Mouse (Mus musculus) stomach, embryonic 14.5 days (tissue): Measurements from ENCODE around the gene Tmem116. TPM values are rescaled to one million over a fixed set of nuclear protein-coding genes. Genes with fewer than 3 reads are reported as not detected.
A peak's percentile ranks its signal among the peaks of the same experiment; 100 is the strongest.

Experiments
- ATAC-seq: fragments of 200-750 bp; cut with Nextera tagmentation; 2 replicates; pipeline ENCODE4 v1.8.0; 2017; ENCODE audit warnings: low read depth, moderate TSS enrichment; ENCODE audit not compliant: insufficient number of reproducible peaks, insufficient read depth, low FRiP score
- H3K27ac ChIP-seq: fragments of 300-500 bp; sonication (generic); 2 replicates; pipeline ENCODE4 v1.5.1; 2014; ENCODE audit warnings: mild to moderate bottlenecking, low read length, moderate library complexity, mixed read lengths
- H3K27me3 ChIP-seq: fragments of 300-500 bp; sonication (generic); 2 replicates; pipeline ENCODE4 v1.6.1; 2014; ENCODE audit warnings: low read length, control low read depth, mixed read lengths; ENCODE audit not compliant: control insufficient read depth, insufficient read depth
- H3K36me3 ChIP-seq: fragments of 300-500 bp; sonication (generic); 2 replicates; pipeline ENCODE4 v1.6.1; 2014; ENCODE audit warnings: mild to moderate bottlenecking, control low read depth, low read length, moderate library complexity, mixed read lengths; ENCODE audit not compliant: control insufficient read depth, insufficient read depth
- H3K4me1 ChIP-seq: fragments of 300-500 bp; sonication (generic); 2 replicates; pipeline ENCODE4 v1.6.1; 2014; ENCODE audit warnings: low read length, control low read depth, mixed read lengths; ENCODE audit not compliant: control insufficient read depth, insufficient read depth
- H3K4me2 ChIP-seq: fragments of 300-500 bp; sonication (generic); replicated peaks from 2 replicates; pipeline ENCODE4 v1.6.1; 2014; ENCODE audit warnings: low read depth, low read length, control low read depth
- H3K4me3 ChIP-seq: fragments of 300-500 bp; sonication (generic); 2 replicates; pipeline ENCODE4 v1.5.1; 2014; ENCODE audit warnings: low read depth, low read length, control low read depth
- H3K9ac ChIP-seq: fragments of 300-500 bp; sonication (generic); replicated peaks from 2 replicates; pipeline ENCODE4 v1.6.1; 2014; ENCODE audit warnings: low read depth, mild to moderate bottlenecking, control low read depth, low read length, moderate library complexity, mixed read lengths
- H3K9me3 ChIP-seq: fragments of 300-500 bp; sonication (generic); 2 replicates; pipeline ENCODE4 v1.6.1; 2016; ENCODE audit warnings: low read depth, low read length, control low read depth; ENCODE audit not compliant: control insufficient read depth
- WGBS: fragments of 180-500 bp; shearing (Covaris S2); extraction: QIAGEN DNeasy Blood & Tissue Kit; methylation state at CpG from one replicate; pipeline ENCODE4 v1.1.7; 2014; 5-methylcytosine and 5-hydroxymethylcytosine counted together
- polyA plus RNA-seq: library from polyadenylated mRNA; unstranded; fragments of >200 nt; fragmentation: Nextera tagmentation; extraction: Ambion mirVana; gene quantifications from 2 replicates; pipeline ENCODE4 v1.2.1, GENCODE M21; 2014

The Tmem116 gene
- polyA plus RNA-seq, 1 experiment from 2014 or later, result 3.2 TPM

GRCm38 (mm10) chr5:121547084-121547483, 95.4 kb downstream of the Tmem116 start:
- Histone ChIP-seq H3K27me3 (no peaks in the 10 kb centered on the region), H3K27ac (no peak overlapping the region), H3K9me3 (no peaks in the 10 kb centered on the region), H3K4me3 (no peak overlapping the region), H3K4me1 (peaks cover 10% of the 10 kb centered on the region), H3K9ac (no peak overlapping the region), H3K36me3 (no peaks in the 10 kb centered on the region), H3K4me2 (no peak overlapping the region)
- 93% methylated on average over 3 of the region's 3 CpGs for WGBS
- no peak for ATAC-seq

GRCm38 (mm10) chr5:121549196-121549595, 97.5 kb downstream of the Tmem116 start:
- no peak overlapping the region for H3K27ac ChIP-seq
- H3K36me3 ChIP-seq, result no peaks in the 10 kb centered on the region
- no peak overlapping the region for H3K4me3 ChIP-seq
- no peak for ATAC-seq
- no peak overlapping the region for H3K4me2 ChIP-seq
- H3K4me1 ChIP-seq, result peaks cover 6% of the 10 kb centered on the region
- no peak overlapping the region for H3K9ac ChIP-seq
- no peaks in the 10 kb centered on the region for H3K9me3 ChIP-seq
- 86% methylated on average over 7 of the region's 7 CpGs for WGBS
- H3K27me3 ChIP-seq, result no peaks in the 10 kb centered on the region

GRCm38 (mm10) chr5:121562436-121562835, 110.7 kb downstream of the Tmem116 start:
- no peak for ATAC-seq
- no peaks in the 10 kb centered on the region for H3K9me3 ChIP-seq
- WGBS, result 82% methylated on average over 3 of the region's 3 CpGs

GRCm38 (mm10) chr5:121564468-121564895, 112.8 kb downstream of the Tmem116 start:
- Histone ChIP-seq H3K27ac (no peak overlapping the region), H3K9me3 (no peaks in the 10 kb centered on the region), H3K4me1 (no peaks in the 10 kb centered on the region), H3K27me3 (no peaks in the 10 kb centered on the region), H3K4me3 (no peak overlapping the region), H3K4me2 (peak overlapping the region; percentile 27; the same call in 1 of the 2 replicates), H3K9ac (no peak overlapping the region), H3K36me3 (peaks cover 6% of the 10 kb centered on the region; the same call in 1 of the 2 replicates)
- no peak for ATAC-seq
- 9% methylated on average over 11 of the region's 11 CpGs for WGBS

More at GRCm38 (mm10) chr5:121562436-121562835, 110.7 kb downstream of the Tmem116 start:
- no peak overlapping the region for H3K4me2 ChIP-seq
- H3K4me1 ChIP-seq, result no peaks in the 10 kb centered on the region
- no peak overlapping the region for H3K9ac ChIP-seq
- no peaks in the 10 kb centered on the region; the same call in 1 of the 2 replicates for H3K36me3 ChIP-seq
- no peak overlapping the region for H3K4me3 ChIP-seq
- no peak overlapping the region for H3K27ac ChIP-seq
- no peaks in the 10 kb centered on the region for H3K27me3 ChIP-seq

- H3K36me3 ChIP-seq, result peaks cover 6% of the 10 kb centered on the region
- H3K9ac ChIP-seq, result no peak overlapping the region
- H3K4me3 ChIP-seq, result no peak overlapping the region
- no peaks in the 10 kb centered on the region for H3K4me1 ChIP-seq
- 88% methylated on average over 16 of the region's 16 CpGs for WGBS
- H3K27ac ChIP-seq, result no peak overlapping the region
- ATAC-seq, result no peak
- H3K9me3 ChIP-seq, result no peaks in the 10 kb centered on the region
- no peaks in the 10 kb centered on the region for H3K27me3 ChIP-seq
- H3K4me2 ChIP-seq, result no peak overlapping the region
Observed at GRCm38 (mm10) chr5:121566035-121566681, 114.5 kb downstream of the Tmem116 start.

- Histone ChIP-seq H3K4me1 (no peaks in the 10 kb centered on the region), H3K9me3 (no peaks in the 10 kb centered on the region), H3K36me3 (peaks cover 20% of the 10 kb centered on the region), H3K4me3 (no peak overlapping the region), H3K27ac (no peak overlapping the region), H3K27me3 (no peaks in the 10 kb centered on the region), H3K9ac (no peak overlapping the region), H3K4me2 (no peak overlapping the region)
- WGBS, result 78% methylated on average over 8 of the region's 9 CpGs
- ATAC-seq, result no peak
Observed at GRCm38 (mm10) chr5:121569881-121570420, 118.3 kb downstream of the Tmem116 start.

GRCm38 (mm10) chr5:121570787-121571186, 119.1 kb downstream of the Tmem116 start:
- peaks cover 20% of the 10 kb centered on the region for H3K36me3 ChIP-seq
- no peaks in the 10 kb centered on the region for H3K27me3 ChIP-seq
- ATAC-seq, result no peak
- H3K4me3 ChIP-seq, result no peak overlapping the region
- H3K9ac ChIP-seq, result no peak overlapping the region
- H3K9me3 ChIP-seq, result no peaks in the 10 kb centered on the region
- H3K4me1 ChIP-seq, result no peaks in the 10 kb centered on the region
- H3K27ac ChIP-seq, result no peak overlapping the region
- H3K4me2 ChIP-seq, result no peak overlapping the region
- 75% methylated on average over 1 of the region's 1 CpGs for WGBS
